Mouse (Mus musculus) ES-Bruce4 (cell line): ENCODE measurements around the gene Ttf2. TPM values are rescaled to one million over a fixed set of nuclear protein-coding genes. Genes with fewer than 3 reads are reported as not detected.

ENCODE experiments used
- H3K27ac ChIP-seq: 2 replicates; pipeline ENCODE4 v1.5.1; 2012; ENCODE audit warnings: low read length, inconsistent platforms; ENCODE audit not compliant: insufficient read depth
- H3K27me3 ChIP-seq: 2 replicates; pipeline ENCODE4 v1.6.1; 2012; ENCODE audit warnings: mild to moderate bottlenecking, low read length, inconsistent platforms; ENCODE audit not compliant: control insufficient read depth, poor library complexity, insufficient read depth, severe bottlenecking
- H3K36me3 ChIP-seq: 2 replicates; pipeline ENCODE4 v1.6.1; 2012; ENCODE audit warnings: inconsistent platforms, mild to moderate bottlenecking, low read length, moderate library complexity; ENCODE audit not compliant: control insufficient read depth, poor library complexity, insufficient read depth, severe bottlenecking
- H3K4me1 ChIP-seq: one replicate; pipeline ENCODE4 v1.8.1; 2011; ENCODE audit warnings: low read length; ENCODE audit not compliant: control insufficient read depth, insufficient read depth
- H3K4me3 ChIP-seq: 2 replicates; pipeline ENCODE4 v1.5.1; 2011; ENCODE audit warnings: low read depth, mild to moderate bottlenecking, low read length
- H3K9ac ChIP-seq: 2 replicates; pipeline ENCODE4 v1.6.1; 2012; ENCODE audit warnings: low read depth, mild to moderate bottlenecking, inconsistent platforms; ENCODE audit not compliant: poor library complexity, severe bottlenecking
- H3K9me3 ChIP-seq: replicated peaks from 2 replicates; pipeline ENCODE4 v1.6.1; 2012; ENCODE audit warnings: mild to moderate bottlenecking, low read length, inconsistent platforms; ENCODE audit not compliant: control insufficient read depth, poor library complexity, insufficient read depth, severe bottlenecking
- CTCF ChIP-seq: IDR thresholded peaks from one replicate; pipeline ENCODE4 v1.8.1; 2011; ENCODE audit warnings: low read depth, low read length
- EP300 ChIP-seq: IDR thresholded peaks from 2 replicates; pipeline ENCODE4 v1.6.1; 2011; ENCODE audit warnings: low read depth, low read length; ENCODE audit not compliant: insufficient read depth
- POLR2A ChIP-seq: IDR thresholded peaks from one replicate; pipeline ENCODE4 v1.8.1; 2011; ENCODE audit warnings: low read length; ENCODE audit not compliant: insufficient read depth
- polyA plus RNA-seq: library from polyadenylated mRNA; stranded (reverse); fragments of >200 nt; gene quantifications from 2 replicates; pipeline ENCODE4 v1.2.4, GENCODE M21; 2011; ENCODE audit warnings: low read depth; ENCODE audit not compliant: missing spikeins, insufficient read depth, insufficient read length

The Ttf2 gene
- polyA plus RNA-seq, 1 experiment, result 47.3 TPM

- Histone ChIP-seq H3K9ac (no peak overlapping the region), H3K36me3 (peaks cover 33% of the 10 kb centered on the region), H3K4me3 (no peak overlapping the region), H3K27ac (no peak overlapping the region), H3K9me3 (no peaks in the 10 kb centered on the region), H3K27me3 (no peaks in the 10 kb centered on the region), H3K4me1 (peaks cover 1% of the 10 kb centered on the region)
- TF ChIP-seq CTCF (no peak), POLR2A (no peak), EP300 (no peak)
Measured at GRCm38 (mm10) chr3:100938211-100938610, 31.3 kb downstream of the Ttf2 start.

GRCm38 (mm10) chr3:100936201-100936600 lies 33.3 kb downstream of the Ttf2 start:
- no peaks in the 10 kb centered on the region for H3K9me3 ChIP-seq
- H3K9ac ChIP-seq, result no peak overlapping the region
- peaks cover 2% of the 10 kb centered on the region for H3K4me1 ChIP-seq
- H3K27me3 ChIP-seq, result no peaks in the 10 kb centered on the region
- no peak overlapping the region for H3K4me3 ChIP-seq
- peaks cover 28% of the 10 kb centered on the region for H3K36me3 ChIP-seq
- H3K27ac ChIP-seq, result no peak overlapping the region
- TF ChIP-seq CTCF (no peak), EP300 (no peak), POLR2A (no peak)

GRCm38 (mm10) chr3:100935521-100935920 lies 33.9 kb downstream of the Ttf2 start:
- Histone ChIP-seq H3K4me1 (peaks cover 2% of the 10 kb centered on the region), H3K27ac (no peak overlapping the region), H3K27me3 (no peaks in the 10 kb centered on the region), H3K9ac (no peak overlapping the region), H3K4me3 (no peak overlapping the region), H3K36me3 (peaks cover 23% of the 10 kb centered on the region), H3K9me3 (no peaks in the 10 kb centered on the region)
- TF ChIP-seq EP300, result no peak
- no peak for TF ChIP-seq CTCF
- TF ChIP-seq POLR2A, result no peak

- Histone ChIP-seq H3K36me3 (no peaks in the 10 kb centered on the region; the same call in 1 of the 2 replicates), H3K9me3 (no peaks in the 10 kb centered on the region), H3K4me1 (peaks cover 2% of the 10 kb centered on the region), H3K9ac (no peak overlapping the region), H3K27ac (peak overlapping the region; percentile 49; the same call in 1 of the 2 replicates), H3K4me3 (no peak overlapping the region), H3K27me3 (no peaks in the 10 kb centered on the region)
- TF ChIP-seq EP300 (peak; percentile 44; the same call in 1 of the 2 replicates), POLR2A (no peak), CTCF (peak; percentile 68)
Measured at GRCm38 (mm10) chr3:100932077-100932944, 37.2 kb downstream of the Ttf2 start.

GRCm38 (mm10) chr3:100931332-100932076 lies 38.0 kb downstream of the Ttf2 start:
- no peak overlapping the region for H3K4me3 ChIP-seq
- no peak overlapping the region for H3K9ac ChIP-seq
- no peak for TF ChIP-seq EP300

GRCm38 (mm10) chr3:100925176-100925575 lies 44.3 kb downstream of the Ttf2 start:
- Histone ChIP-seq H3K4me1 (no peaks in the 10 kb centered on the region), H3K27me3 (no peaks in the 10 kb centered on the region), H3K36me3 (no peaks in the 10 kb centered on the region), H3K27ac (no peak overlapping the region), H3K9me3 (no peaks in the 10 kb centered on the region), H3K9ac (no peak overlapping the region), H3K4me3 (no peak overlapping the region)
- TF ChIP-seq EP300 (no peak), CTCF (no peak), POLR2A (no peak)

More at GRCm38 (mm10) chr3:100931332-100932076, 38.0 kb downstream of the Ttf2 start:
- H3K27me3 ChIP-seq, result no peaks in the 10 kb centered on the region
- no peaks in the 10 kb centered on the region for H3K9me3 ChIP-seq
- H3K4me1 ChIP-seq, result peaks cover 2% of the 10 kb centered on the region
- H3K27ac ChIP-seq, result no peak overlapping the region
- H3K36me3 ChIP-seq, result no peaks in the 10 kb centered on the region; the same call in 1 of the 2 replicates
